Mouse (Mus musculus) bone marrow, adult 2 months (tissue): ENCODE data around the gene Mkrn2os. TPM values are rescaled to one million over a fixed set of nuclear protein-coding genes. Genes with fewer than 3 reads are reported as not detected.

Source experiments
- H3K27ac ChIP-seq: fragments of 200-500 bp; 2 replicates; pipeline ENCODE4 v1.5.1; 2012; ENCODE audit warnings: low read depth, mild to moderate bottlenecking, control low read depth, inconsistent platforms, low read length; ENCODE audit not compliant: control insufficient read depth, poor library complexity, insufficient read depth
- H3K4me1 ChIP-seq: fragments of 200-500 bp; 2 replicates; pipeline ENCODE4 v1.6.1; 2011; ENCODE audit warnings: low read length; ENCODE audit not compliant: control insufficient read depth, insufficient read depth
- H3K4me3 ChIP-seq: fragments of 200-500 bp; replicated peaks from 2 replicates; pipeline ENCODE3; 2011; ENCODE audit warnings: mild to moderate bottlenecking, low read depth, low read length, control low read depth; ENCODE audit not compliant: control insufficient read depth
- CTCF ChIP-seq: fragments of 200-500 bp; IDR thresholded peaks from 2 replicates; pipeline ENCODE4 v1.5.1; 2011; ENCODE audit warnings: low read length, control low read depth; ENCODE audit not compliant: control insufficient read depth, insufficient read depth
- POLR2A ChIP-seq: fragments of 200-500 bp; IDR thresholded peaks from 2 replicates; pipeline ENCODE4 v1.6.1; 2011; ENCODE audit warnings: low read depth, mild to moderate bottlenecking, control low read depth, low read length, borderline replicate concordance; ENCODE audit not compliant: control insufficient read depth
- WGBS: fragments of 180-500 bp; shearing (Covaris S2); methylation state at CpG from one replicate; pipeline ENCODE4 v1.1.7; 2018; 5-methylcytosine and 5-hydroxymethylcytosine counted together
- polyA plus RNA-seq: library from polyadenylated mRNA; stranded (reverse); fragments of >200 nt; gene quantifications from 2 replicates; pipeline ENCODE4 v1.2.4, GENCODE M21; 2011; ENCODE audit warnings: low replicate concordance; ENCODE audit not compliant: missing spikeins, insufficient read depth, insufficient read length

Gene Mkrn2os
- polyA plus RNA-seq, 1 experiment, result not detected

DNA sequence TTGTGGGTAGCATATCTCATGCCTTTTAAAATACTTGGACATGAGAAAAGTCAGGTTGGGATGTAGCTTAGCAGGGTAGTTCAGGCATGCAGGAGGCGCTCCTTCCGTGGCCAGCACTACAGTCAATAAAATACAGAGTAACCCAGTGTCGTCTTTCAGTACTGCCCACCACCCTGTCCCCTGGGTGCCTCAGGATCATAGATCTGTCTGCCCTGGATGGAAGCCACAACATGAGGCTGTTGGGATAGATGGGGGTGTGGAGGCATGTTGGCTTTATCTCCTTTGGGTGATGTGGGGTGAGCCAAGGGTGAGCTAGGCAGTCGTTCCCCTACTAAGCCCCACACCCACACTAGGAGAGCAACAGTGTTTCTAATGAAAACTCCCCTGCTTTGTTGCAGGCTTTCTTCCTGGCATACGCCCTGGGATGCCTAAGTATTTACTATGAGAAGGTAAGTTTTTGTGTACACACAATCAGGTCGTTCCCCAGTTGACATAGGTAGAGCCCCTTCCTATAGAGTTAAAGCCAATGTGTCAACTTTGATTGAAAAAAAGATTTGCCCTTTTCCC, 26.8 kb downstream of the Mkrn2os start:
- Histone ChIP-seq H3K4me1 (no peaks in the 10 kb centered on the region), H3K27ac (no peak overlapping the region), H3K4me3 (no peak overlapping the region)
- WGBS, result 86% methylated on average over 6 of the region's 6 CpGs
- TF ChIP-seq CTCF (no peak), POLR2A (no peak)

DNA sequence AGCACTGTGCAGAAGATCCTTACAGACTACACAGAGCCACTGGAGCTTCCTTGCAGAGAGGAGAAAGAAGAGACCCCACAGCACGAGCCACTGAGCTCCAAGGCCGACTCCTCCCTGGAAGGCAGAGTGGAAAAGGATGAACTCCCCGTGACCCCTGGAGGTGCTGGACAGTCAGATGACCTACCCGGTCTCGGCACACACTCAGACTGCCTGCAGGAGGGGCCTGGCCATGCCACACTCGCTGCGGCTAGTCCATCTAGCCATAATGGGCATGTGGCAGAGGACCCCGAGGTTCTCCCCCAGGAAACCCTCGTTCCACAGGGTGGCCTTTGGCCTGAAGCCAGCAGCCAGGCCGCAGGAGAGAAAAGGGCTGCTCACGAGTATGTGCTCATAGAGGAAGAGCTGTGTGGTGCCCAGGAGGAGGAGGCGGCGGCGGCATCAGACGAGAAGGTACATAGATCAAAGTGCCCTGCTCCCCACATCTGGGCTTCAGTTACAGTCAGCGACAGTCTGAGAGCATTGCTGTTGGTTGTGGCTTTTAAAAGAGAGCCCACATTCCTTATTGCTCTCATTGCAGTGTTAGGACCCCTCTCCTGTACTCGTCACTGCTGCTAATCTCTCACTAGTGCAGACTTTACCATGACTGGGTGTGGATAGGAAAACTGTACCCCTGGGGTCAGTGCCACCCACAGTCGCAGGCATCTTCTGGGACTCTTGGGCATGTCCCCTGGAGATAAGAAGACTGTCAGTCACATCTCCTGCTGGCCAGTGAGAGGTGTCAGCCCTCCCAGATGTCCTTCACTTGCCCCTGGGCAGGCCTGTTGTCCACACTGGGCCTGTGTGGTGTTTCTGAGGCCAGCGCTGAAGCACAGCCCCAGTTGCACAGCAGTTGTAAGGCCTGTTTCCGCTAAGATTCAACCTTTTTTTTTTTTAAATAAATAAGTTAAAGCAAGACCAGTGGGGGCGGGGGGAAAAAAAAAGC, 32.4 kb downstream of the Mkrn2os start:
- Histone ChIP-seq H3K27ac (no peak overlapping the region), H3K4me1 (no peaks in the 10 kb centered on the region), H3K4me3 (no peak overlapping the region)
- 83% methylated on average over 21 of the region's 21 CpGs for WGBS
- TF ChIP-seq CTCF (no peak), POLR2A (no peak)

DNA sequence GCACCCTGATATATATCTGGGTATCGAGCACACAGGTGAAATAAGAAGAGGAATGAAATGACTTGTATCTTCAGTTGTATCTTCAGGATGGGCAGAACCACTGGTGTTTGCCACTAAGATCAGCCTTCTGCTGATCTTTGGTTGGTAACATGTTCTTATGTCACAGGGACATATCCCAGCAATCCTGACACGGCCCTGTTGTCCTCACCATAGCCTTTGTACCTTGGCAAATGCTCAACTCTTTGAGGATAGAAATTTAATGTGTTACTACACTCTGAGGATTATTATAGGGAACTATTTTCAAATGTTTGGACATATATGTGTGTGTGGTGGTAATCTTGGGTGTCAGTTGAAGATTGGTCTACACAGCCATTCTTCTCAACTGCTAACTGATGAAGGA, 34.2 kb downstream of the Mkrn2os start:
- no peak overlapping the region for H3K27ac ChIP-seq
- H3K4me1 ChIP-seq, result no peaks in the 10 kb centered on the region
- no peak for TF ChIP-seq CTCF
- H3K4me3 ChIP-seq, result no peak overlapping the region
- WGBS, result 92% methylated on average over 2 of the region's 2 CpGs

DNA sequence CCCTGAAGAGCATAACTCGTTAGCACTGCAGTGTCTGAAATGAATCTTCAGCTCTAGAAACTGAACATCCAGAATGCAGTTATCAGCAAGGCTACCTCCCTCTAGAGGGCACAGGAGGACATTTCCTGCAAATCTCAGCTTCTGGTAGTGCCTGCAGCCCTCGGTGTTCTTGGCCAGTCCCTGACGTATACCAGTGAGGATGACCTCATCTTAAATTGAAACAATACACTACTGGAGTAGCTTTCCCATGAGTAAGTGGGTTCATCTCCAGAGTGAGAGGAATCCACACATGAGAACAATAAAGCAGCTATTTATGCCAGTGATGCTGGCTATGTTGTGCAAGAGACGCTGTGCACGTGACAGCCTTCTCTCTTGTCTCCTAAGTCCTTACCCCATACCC, 36.9 kb downstream of the Mkrn2os start:
- TF ChIP-seq CTCF, result no peak
- no peak for TF ChIP-seq POLR2A
- H3K4me3 ChIP-seq, result no peak overlapping the region
- no peak overlapping the region for H3K27ac ChIP-seq
- no peaks in the 10 kb centered on the region for H3K4me1 ChIP-seq
- WGBS, result 60% methylated on average over 5 of the region's 5 CpGs

DNA sequence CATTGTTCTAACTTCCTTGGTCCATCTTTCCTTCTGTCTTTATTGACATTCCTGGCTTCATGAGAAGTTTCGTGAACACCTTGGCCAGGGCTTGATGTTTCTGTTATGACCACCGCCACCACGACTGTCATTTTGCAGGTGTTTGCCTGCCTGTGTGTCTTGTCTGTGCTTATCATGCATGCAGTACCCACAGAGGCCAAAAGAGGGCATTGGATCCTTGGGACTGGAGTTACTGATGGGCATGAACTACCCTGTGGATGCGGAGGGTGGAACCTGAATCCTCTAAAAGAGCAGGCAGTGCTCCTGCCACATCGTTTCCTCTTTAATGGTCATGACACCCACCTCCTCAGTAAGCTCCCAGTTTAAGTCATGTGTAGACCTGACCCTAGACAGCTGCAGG, 46.1 kb downstream of the Mkrn2os start:
- no peak overlapping the region for H3K4me3 ChIP-seq
- no peaks in the 10 kb centered on the region; the same call in 1 of the 2 replicates for H3K4me1 ChIP-seq
- TF ChIP-seq CTCF (peak; percentile 53), POLR2A (no peak)
- 78% methylated on average over 5 of the region's 5 CpGs for WGBS
- no peak overlapping the region for H3K27ac ChIP-seq

DNA sequence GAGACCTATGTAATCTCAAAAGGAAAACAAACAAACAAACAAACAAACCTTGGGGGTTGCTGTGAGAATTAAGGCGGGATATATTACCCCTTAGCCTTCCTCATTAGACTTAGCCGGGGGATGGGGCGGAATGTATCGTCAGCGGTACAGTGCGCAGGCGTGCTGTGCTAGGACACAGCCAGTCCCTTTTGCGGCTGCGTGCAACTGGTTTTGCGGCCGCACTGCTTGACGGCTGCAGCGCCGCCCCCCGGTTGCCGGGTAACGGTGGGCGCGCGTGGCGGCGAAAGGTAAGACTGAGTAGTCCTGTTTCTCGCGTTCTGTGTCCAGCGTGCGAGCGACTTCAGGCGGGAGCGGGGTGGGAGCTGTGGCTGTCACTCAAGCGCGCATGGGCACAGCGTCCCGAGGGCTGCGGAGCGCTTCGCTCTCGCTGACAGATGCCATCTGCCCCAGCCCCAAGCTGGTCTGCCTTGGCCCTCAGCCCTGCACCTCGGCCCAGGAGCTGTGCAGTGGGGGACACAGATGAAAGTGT, 47.9 kb downstream of the Mkrn2os start, which contains the start of gene Tsen2:
Gene Tsen2, plus strand, starts transcription at position 223 of the 529 bp plus-strand sequence.
- WGBS, result under 1% methylated on average over 38 of the region's 38 CpGs
- Histone ChIP-seq H3K4me1 (no peaks in the 10 kb centered on the region; the same call in 1 of the 2 replicates), H3K4me3 (peak within 1 kb of the TSS; percentile 86), H3K27ac (peak within 1 kb of the TSS; percentile 18; the same call in 1 of the 2 replicates)
- TF ChIP-seq POLR2A, result peak; percentile 32; the same call in 1 of the 2 replicates
- TF ChIP-seq CTCF, result no peak; the same call in 1 of the 2 replicates

DNA sequence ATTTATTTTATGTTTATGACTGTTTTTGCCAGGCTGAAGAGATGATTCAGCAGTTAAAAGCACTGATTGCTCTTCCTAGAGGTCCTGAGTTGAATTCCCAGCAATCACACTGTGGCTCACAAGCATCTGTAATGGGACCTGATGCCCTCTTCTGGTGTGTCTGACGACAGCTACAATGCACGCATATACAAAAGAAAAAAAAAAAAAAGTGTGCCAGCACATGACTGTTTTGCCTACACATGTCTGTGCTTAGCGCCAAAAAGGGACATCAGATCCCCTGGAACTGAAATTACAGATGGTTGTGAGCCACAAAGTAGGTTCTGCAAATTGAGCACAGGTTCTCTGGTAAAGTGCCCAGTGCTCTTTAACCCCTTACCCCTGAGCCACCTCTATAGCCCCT, 50.0 kb downstream of the Mkrn2os start:
- Histone ChIP-seq H3K4me1 (no peaks in the 10 kb centered on the region; the same call in 1 of the 2 replicates), H3K27ac (no peak overlapping the region), H3K4me3 (no peak overlapping the region)
- 48% methylated on average over 3 of the region's 3 CpGs for WGBS
- TF ChIP-seq CTCF, result no peak
- no peak for TF ChIP-seq POLR2A

DNA sequence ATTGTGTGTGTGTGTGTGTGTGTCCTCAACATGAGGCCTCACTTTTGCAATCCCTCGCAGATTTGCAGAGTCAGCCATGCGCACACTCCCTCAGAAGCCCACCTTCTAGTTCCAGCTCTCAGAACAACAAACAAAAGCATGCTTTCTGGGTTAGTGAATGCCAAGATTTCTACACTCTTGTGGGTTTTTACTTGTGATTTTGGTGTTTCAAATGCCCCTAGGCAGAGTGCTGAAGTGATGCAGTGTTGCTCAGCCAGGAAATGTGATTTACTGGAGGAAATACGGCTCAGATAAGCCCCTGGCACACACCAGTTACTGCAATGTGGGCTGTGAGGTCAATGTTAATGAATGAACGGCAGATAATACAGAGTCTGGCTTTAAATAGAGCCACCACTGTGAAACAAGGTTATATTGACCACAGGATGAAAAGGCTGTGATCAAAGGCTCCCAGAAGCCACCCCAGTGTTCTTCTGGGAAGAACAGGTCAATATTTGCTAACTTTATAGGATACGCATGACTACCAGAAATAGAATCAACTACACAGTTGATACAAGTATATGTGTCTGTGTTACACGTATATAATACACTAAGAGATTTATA, 50.6 kb downstream of the Mkrn2os start:
- no peak overlapping the region for H3K27ac ChIP-seq
- 28% methylated on average over 6 of the region's 6 CpGs for WGBS

More for the DNA sequence above, 50.6 kb downstream of the Mkrn2os start:
- no peaks in the 10 kb centered on the region; the same call in 1 of the 2 replicates for H3K4me1 ChIP-seq
- H3K4me3 ChIP-seq, result no peak overlapping the region
- no peak for TF ChIP-seq POLR2A
- TF ChIP-seq CTCF, result no peak
